Mouse (Mus musculus) liver, adult 2 months (tissue): ENCODE measurements at regions not wholly inside any gene's neighbourhood (a gene's known extent, or its start where the extent isn't known, plus 50 kb on each side); places are given as distances from the start of the nearest gene placed in this dataset.

Source experiments
- CTCF ChIP-seq: fragments of 200-500 bp; IDR thresholded peaks from 2 replicates; pipeline ENCODE4 v1.5.1; 2011; ENCODE audit warnings: low read depth, low read length, control low read depth
- POLR2A ChIP-seq: fragments of 200-500 bp; IDR thresholded peaks from 2 replicates; pipeline ENCODE4 v1.6.1; 2011; ENCODE audit warnings: low read length, control low read depth; ENCODE audit not compliant: insufficient read depth; ENCODE audit errors: extremely low read depth

DNA sequence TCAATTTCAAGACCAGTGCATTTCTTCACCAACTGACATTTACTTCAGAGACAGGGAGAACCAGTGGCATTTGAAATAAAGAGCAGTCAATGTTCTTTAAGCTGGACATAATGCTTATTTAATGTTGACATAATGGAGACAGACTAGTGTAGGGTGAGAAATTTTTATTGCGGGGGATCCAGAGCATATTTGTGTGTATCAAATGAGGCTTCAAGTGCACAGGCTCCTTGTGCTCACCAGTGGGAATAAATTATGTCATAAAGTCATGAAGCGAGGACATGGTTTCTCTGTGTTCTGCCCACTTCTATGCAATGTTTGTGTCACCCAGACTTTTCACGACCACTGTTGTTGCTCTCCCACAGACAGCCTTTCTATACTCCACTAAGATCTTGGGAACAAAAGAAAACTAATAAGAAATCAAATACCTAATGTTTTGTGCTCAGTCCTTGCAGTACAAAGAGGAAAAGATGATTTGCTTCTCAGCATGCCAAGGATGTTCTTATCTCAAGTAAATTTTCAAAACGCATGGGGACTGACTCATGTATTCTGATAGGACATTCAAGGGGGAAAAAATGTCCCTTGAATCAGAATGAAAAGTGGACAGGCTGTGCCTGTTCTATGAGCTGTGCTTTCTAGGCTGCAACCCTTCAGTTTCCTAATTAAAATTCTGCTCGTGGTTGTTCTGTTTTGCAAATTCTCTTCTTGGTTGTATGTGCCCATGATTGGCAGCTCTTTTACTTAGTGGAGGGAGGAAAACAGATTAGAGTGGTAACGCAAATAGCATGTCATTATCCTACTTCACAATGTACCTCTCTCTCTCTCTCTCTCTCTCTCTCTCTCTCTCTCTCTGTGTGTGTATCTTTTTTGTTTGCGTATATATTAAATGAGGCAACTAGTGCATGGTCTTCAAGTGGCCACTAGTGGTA is 468.4 kb downstream of the Gabrg2 start:
- TF ChIP-seq POLR2A, result no peak
- no peak for TF ChIP-seq CTCF
